Mouse (Mus musculus) hindbrain, embryonic 12.5 days (tissue): ENCODE results near the gene Wfdc1. TPM values are rescaled to one million over a fixed set of nuclear protein-coding genes. Genes with fewer than 3 reads are reported as not detected.

Source experiments
- ATAC-seq: fragments of 200-750 bp; cut with Nextera tagmentation; 2 replicates; pipeline ENCODE4 v1.8.0; 2017; ENCODE audit warnings: moderate TSS enrichment; ENCODE audit not compliant: low FRiP score
- H3K27ac ChIP-seq: fragments of 300-500 bp; sonication (generic); 2 replicates; pipeline ENCODE4 v1.5.1; 2016; ENCODE audit warnings: mild to moderate bottlenecking
- H3K27me3 ChIP-seq: fragments of 300-500 bp; sonication (generic); 2 replicates; pipeline ENCODE4 v1.6.1; 2016; ENCODE audit warnings: mild to moderate bottlenecking
- H3K36me3 ChIP-seq: fragments of 300-500 bp; sonication (generic); 2 replicates; pipeline ENCODE4 v1.6.1; 2016; ENCODE audit warnings: mild to moderate bottlenecking
- H3K4me1 ChIP-seq: fragments of 300-500 bp; sonication (generic); 2 replicates; pipeline ENCODE4 v1.6.1; 2016
- H3K4me2 ChIP-seq: fragments of 300-500 bp; sonication (generic); replicated peaks from 2 replicates; pipeline ENCODE4 v1.6.1; 2016; ENCODE audit warnings: mild to moderate bottlenecking
- H3K4me3 ChIP-seq: fragments of 300-500 bp; sonication (generic); 2 replicates; pipeline ENCODE4 v1.5.1; 2016; ENCODE audit warnings: mild to moderate bottlenecking
- H3K9ac ChIP-seq: fragments of 300-500 bp; sonication (generic); 2 replicates; pipeline ENCODE4 v1.6.1; 2016; ENCODE audit warnings: mild to moderate bottlenecking, moderate library complexity
- H3K9me3 ChIP-seq: fragments of 300-500 bp; sonication (generic); replicated peaks from 2 replicates; pipeline ENCODE4 v1.6.1; 2016; ENCODE audit warnings: mild to moderate bottlenecking
- WGBS: fragments of 180-500 bp; shearing (Covaris S2); methylation state at CpG from one replicate; pipeline ENCODE4 v1.1.7; 2016; 5-methylcytosine and 5-hydroxymethylcytosine counted together
- polyA plus RNA-seq: library from polyadenylated mRNA; unstranded; fragments of >200 nt; fragmentation: Nextera tagmentation; extraction: Ambion mirVana; gene quantifications from 2 replicates; pipeline ENCODE4 v1.2.1, GENCODE M21; 2016

The Wfdc1 gene
- polyA plus RNA-seq, 1 experiment from 2014 or later, result 2.5 TPM

DNA sequence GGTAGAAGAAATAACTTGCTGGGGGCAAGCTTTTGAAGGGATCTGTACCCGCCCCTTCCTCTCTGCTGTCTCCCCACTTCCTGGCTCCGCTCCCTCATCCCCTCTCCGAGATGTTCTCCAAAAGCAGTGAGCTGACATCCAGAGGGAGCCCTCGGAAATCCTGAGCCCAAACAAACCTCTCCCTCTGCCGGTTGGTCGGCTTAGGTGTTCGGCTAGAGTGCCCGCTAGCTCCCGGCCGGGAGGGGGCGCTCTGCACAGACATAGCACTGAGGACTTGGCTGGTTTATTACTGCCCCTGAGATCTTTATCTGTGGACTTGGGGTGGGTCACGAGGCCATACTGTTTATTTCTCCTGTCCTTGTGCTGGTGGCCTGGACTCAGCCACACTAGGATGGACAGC lies 3.1 kb downstream of the Wfdc1 start:
- H3K9me3 ChIP-seq, result no peaks in the 10 kb centered on the region
- WGBS, result 57% methylated on average over 12 of the region's 12 CpGs
- H3K4me1 ChIP-seq, result no peaks in the 10 kb centered on the region
- no peak overlapping the region for H3K4me3 ChIP-seq
- H3K4me2 ChIP-seq, result no peak overlapping the region
- no peak overlapping the region for H3K27ac ChIP-seq
- ATAC-seq, result no peak
- H3K36me3 ChIP-seq, result no peaks in the 10 kb centered on the region
- no peak overlapping the region for H3K9ac ChIP-seq
- no peaks in the 10 kb centered on the region for H3K27me3 ChIP-seq

DNA sequence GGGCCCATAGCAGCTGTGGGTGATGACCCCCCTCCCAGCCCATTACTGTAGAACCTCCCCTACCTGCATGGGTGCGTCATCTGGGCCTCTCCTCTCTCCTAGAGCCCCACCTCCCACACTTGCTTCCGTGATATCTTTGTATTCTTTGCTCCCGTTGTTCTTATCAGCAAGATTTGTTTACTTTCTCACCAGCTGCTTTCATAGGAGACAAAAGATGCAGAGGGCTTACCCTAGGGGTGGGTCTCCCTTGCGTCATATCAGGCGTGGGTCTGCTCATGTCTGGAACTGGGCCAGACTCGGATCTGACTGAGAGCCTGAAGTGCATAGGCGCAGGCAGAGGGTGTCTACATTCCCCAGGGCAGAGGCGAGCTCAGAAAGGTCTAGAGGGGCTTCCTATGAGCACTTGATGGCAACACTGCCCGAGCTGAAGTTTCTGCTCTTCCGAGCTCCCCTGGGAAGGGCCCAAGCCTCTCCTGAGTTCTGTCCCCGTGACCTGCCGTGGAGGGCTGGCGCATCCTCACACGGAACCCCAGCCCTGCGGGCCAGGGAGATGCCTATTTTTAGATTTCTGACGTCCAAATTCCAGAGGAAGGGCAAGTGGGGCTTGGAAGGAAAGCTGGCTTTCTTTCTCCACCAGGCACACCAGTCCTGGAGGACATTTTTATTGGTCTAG lies 4.4 kb downstream of the Wfdc1 start:
- H3K9me3 ChIP-seq, result no peaks in the 10 kb centered on the region
- ATAC-seq, result no peak
- H3K27me3 ChIP-seq, result 0 out of 2 replicates have a peak, but pooled peaks cover 2% of the 10 kb centered on the region
- H3K9ac ChIP-seq, result no peak overlapping the region
- H3K36me3 ChIP-seq, result no peaks in the 10 kb centered on the region
- H3K4me3 ChIP-seq, result no peak overlapping the region
- no peak overlapping the region for H3K4me2 ChIP-seq
- 65% methylated on average over 16 of the region's 16 CpGs for WGBS
- no peak overlapping the region for H3K27ac ChIP-seq
- H3K4me1 ChIP-seq, result no peaks in the 10 kb centered on the region

- Histone ChIP-seq H3K27me3 (peaks cover 2% of the 10 kb centered on the region; the same call in 1 of the 2 replicates), H3K36me3 (no peaks in the 10 kb centered on the region), H3K9me3 (no peaks in the 10 kb centered on the region), H3K4me2 (no peak overlapping the region), H3K9ac (no peak overlapping the region), H3K27ac (no peak overlapping the region), H3K4me3 (no peak overlapping the region), H3K4me1 (0 out of 2 replicates have a peak, but pooled peaks cover 4% of the 10 kb centered on the region)
- WGBS, result 76% methylated on average over 11 of the region's 11 CpGs
- ATAC-seq, result no peak
Observed at GRCm38 (mm10) chr8:119673976-119674555, 7.9 kb downstream of the Wfdc1 start.

- 60% methylated on average over 5 of the region's 5 CpGs for WGBS
Observed at GRCm38 (mm10) chr8:119675457-119675856, 9.3 kb downstream of the Wfdc1 start.

DNA sequence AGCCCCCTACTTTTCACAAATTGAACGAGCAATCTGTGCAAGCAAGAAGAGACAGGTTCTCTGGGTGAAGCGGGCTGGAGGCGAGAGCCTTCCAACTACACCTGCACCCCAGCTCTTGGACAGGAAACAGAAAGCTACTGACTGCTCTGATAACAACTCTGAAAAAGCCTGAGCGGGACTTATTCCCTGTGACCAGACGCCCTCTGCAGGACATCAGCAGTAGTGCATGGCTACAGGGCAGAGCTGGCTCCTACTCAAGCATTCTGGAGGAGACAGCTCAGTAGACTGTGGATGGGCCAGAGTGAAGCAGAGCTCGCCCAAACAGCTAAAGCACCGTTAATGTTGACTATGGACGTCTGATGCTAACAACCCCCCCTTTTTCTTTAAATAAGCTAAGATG lies 10.2 kb downstream of the Wfdc1 start:
- Histone ChIP-seq H3K4me1 (0 out of 2 replicates have a peak, but pooled peaks cover 4% of the 10 kb centered on the region), H3K4me3 (no peak overlapping the region), H3K4me2 (no peak overlapping the region), H3K9me3 (no peaks in the 10 kb centered on the region), H3K27me3 (peaks cover 6% of the 10 kb centered on the region), H3K36me3 (no peaks in the 10 kb centered on the region), H3K27ac (no peak overlapping the region), H3K9ac (no peak overlapping the region)
- peak; percentile 32; the same call in 1 of the 2 replicates for ATAC-seq
- WGBS, result 19% methylated on average over 8 of the region's 8 CpGs

More at GRCm38 (mm10) chr8:119675457-119675856, 9.3 kb downstream of the Wfdc1 start:
- H3K36me3 ChIP-seq, result no peaks in the 10 kb centered on the region
- ATAC-seq, result no peak
- H3K27ac ChIP-seq, result no peak overlapping the region
- no peak overlapping the region for H3K4me2 ChIP-seq
- H3K9me3 ChIP-seq, result no peaks in the 10 kb centered on the region
- peaks cover 6% of the 10 kb centered on the region; the same call in 1 of the 2 replicates for H3K27me3 ChIP-seq
- H3K4me3 ChIP-seq, result no peak overlapping the region
- 0 out of 2 replicates have a peak, but pooled peaks cover 4% of the 10 kb centered on the region for H3K4me1 ChIP-seq
- H3K9ac ChIP-seq, result no peak overlapping the region

- Histone ChIP-seq H3K4me3 (no peak overlapping the region), H3K27me3 (peaks cover 6% of the 10 kb centered on the region), H3K4me1 (0 out of 2 replicates have a peak, but pooled peaks cover 4% of the 10 kb centered on the region), H3K4me2 (peak overlapping the region; percentile 38), H3K27ac (no peak overlapping the region), H3K36me3 (no peaks in the 10 kb centered on the region), H3K9me3 (no peaks in the 10 kb centered on the region), H3K9ac (no peak overlapping the region)
- WGBS, result 10% methylated on average over 18 of the region's 18 CpGs
- no peak for ATAC-seq
Observed at GRCm38 (mm10) chr8:119678138-119678843, 12.1 kb downstream of the Wfdc1 start.

- WGBS, result 69% methylated on average over 14 of the region's 14 CpGs
Observed at GRCm38 (mm10) chr8:119679184-119679583, 13.0 kb downstream of the Wfdc1 start.

GRCm38 (mm10) chr8:119690602-119691001 lies 24.4 kb downstream of the Wfdc1 start:
- Histone ChIP-seq H3K4me1 (peaks cover 7% of the 10 kb centered on the region), H3K4me3 (no peak overlapping the region), H3K9me3 (no peaks in the 10 kb centered on the region), H3K27me3 (no peaks in the 10 kb centered on the region), H3K27ac (no peak overlapping the region), H3K9ac (no peak overlapping the region), H3K4me2 (no peak overlapping the region), H3K36me3 (no peaks in the 10 kb centered on the region)
- WGBS, result 77% methylated on average over 6 of the region's 6 CpGs
- ATAC-seq, result no peak

More at GRCm38 (mm10) chr8:119679184-119679583, 13.0 kb downstream of the Wfdc1 start:
- no peak overlapping the region for H3K9ac ChIP-seq
- no peak overlapping the region for H3K4me2 ChIP-seq
- H3K4me3 ChIP-seq, result no peak overlapping the region
- H3K27me3 ChIP-seq, result peaks cover 10% of the 10 kb centered on the region
- no peak overlapping the region for H3K27ac ChIP-seq
- H3K9me3 ChIP-seq, result no peaks in the 10 kb centered on the region
- no peak for ATAC-seq
- 0 out of 2 replicates have a peak, but pooled peaks cover 4% of the 10 kb centered on the region for H3K4me1 ChIP-seq
- H3K36me3 ChIP-seq, result no peaks in the 10 kb centered on the region

- no peaks in the 10 kb centered on the region for H3K36me3 ChIP-seq
- H3K27ac ChIP-seq, result no peak overlapping the region
- no peak overlapping the region for H3K4me3 ChIP-seq
- H3K27me3 ChIP-seq, result no peaks in the 10 kb centered on the region
- no peak overlapping the region for H3K4me2 ChIP-seq
- ATAC-seq, result no peak
- no peak overlapping the region for H3K9ac ChIP-seq
- H3K4me1 ChIP-seq, result peaks cover 7% of the 10 kb centered on the region
- WGBS, result 70% methylated on average over 4 of the region's 4 CpGs
- no peaks in the 10 kb centered on the region for H3K9me3 ChIP-seq
Observed at GRCm38 (mm10) chr8:119691989-119692388, 25.8 kb downstream of the Wfdc1 start.

DNA sequence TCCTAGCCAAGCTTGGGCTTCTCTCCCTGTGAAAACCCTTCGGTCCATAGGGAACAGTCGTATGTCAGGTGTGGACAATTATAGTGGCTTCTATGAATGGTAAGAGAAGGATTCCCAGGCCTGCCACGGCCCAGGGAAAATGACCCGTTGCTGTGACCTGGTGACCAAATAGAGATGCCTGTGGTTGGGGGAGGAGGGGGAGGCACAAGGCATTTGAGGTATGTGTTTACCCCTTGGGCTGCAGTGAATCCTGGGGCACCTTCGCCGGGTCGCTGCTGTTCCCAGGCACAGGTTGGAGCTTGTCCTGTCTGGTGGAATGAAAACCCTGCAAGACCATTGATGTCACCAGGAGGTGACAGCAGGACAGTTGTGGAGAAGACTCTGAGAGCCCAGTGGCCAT lies 28.5 kb downstream of the Wfdc1 start:
- 75% methylated on average over 7 of the region's 7 CpGs for WGBS
- H3K27ac ChIP-seq, result no peak overlapping the region
- ATAC-seq, result no peak

DNA sequence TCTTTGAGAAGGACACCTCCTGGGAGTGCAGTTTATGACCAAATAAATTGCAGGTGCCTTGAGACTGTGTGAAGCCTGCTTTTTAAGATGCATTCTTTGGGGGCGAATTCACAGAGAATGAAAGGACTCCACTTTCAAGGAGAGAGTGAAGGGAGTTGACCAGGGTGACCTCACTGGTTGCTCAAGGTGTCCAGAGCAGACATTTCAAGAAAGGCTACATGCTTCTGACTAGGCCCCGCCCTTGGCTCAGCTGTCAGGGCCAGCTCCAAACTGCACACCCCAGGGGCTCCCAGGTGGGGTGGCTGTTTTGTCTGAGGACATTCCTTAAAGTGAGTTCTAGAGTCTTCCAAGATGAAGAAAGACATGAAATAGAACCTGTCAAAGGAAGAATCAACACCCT lies 31.0 kb downstream of the Wfdc1 start:
- Histone ChIP-seq H3K9me3 (no peaks in the 10 kb centered on the region), H3K4me3 (no peak overlapping the region), H3K4me2 (no peak overlapping the region), H3K4me1 (peaks cover 6% of the 10 kb centered on the region), H3K27ac (no peak overlapping the region), H3K36me3 (no peaks in the 10 kb centered on the region), H3K9ac (no peak overlapping the region), H3K27me3 (peaks cover 46% of the 10 kb centered on the region)
- WGBS, result 84% methylated on average over 2 of the region's 2 CpGs
- ATAC-seq, result no peak

More for the DNA sequence above, 28.5 kb downstream of the Wfdc1 start:
- Histone ChIP-seq H3K9ac (no peak overlapping the region), H3K4me3 (no peak overlapping the region), H3K36me3 (no peaks in the 10 kb centered on the region), H3K4me2 (no peak overlapping the region), H3K27me3 (peaks cover 21% of the 10 kb centered on the region), H3K9me3 (no peaks in the 10 kb centered on the region), H3K4me1 (peaks cover 3% of the 10 kb centered on the region)

GRCm38 (mm10) chr8:119698960-119699359 lies 32.8 kb downstream of the Wfdc1 start:
- Histone ChIP-seq H3K9me3 (no peaks in the 10 kb centered on the region), H3K4me1 (peaks cover 6% of the 10 kb centered on the region), H3K27ac (no peak overlapping the region), H3K4me3 (no peak overlapping the region), H3K27me3 (peaks cover 52% of the 10 kb centered on the region), H3K36me3 (no peaks in the 10 kb centered on the region), H3K4me2 (no peak overlapping the region; the same call in 1 of the 2 replicates), H3K9ac (no peak overlapping the region)
- 6% methylated on average over 12 of the region's 12 CpGs for WGBS
- ATAC-seq, result no peak
